ENCODE assay signal across 32 mouse cellular contexts in genomic region chr6:29500177-29500576, GRCm38 (mm10). TPM values are rescaled to one million over a fixed set of nuclear protein-coding genes. Genes with fewer than 3 reads are reported as not detected.
"Had no signal": no experiment of that assay in that cellular context is flagged by ENCODE, and none has a peak within 500 bp of the region (broad histone marks: within the 10 kb centered on the region; RNA-seq: fewer than 3 reads in every experiment).

No protein-coding gene starts in this region.

- H3K4me1 ChIP-seq: heart, embryonic 15.5 days; hindbrain, embryonic 15.5 days; limb, embryonic 12.5 days had no signal

- DNase-seq: gastrocnemius, postnatal 14 days; gastrocnemius, postnatal 36 days; heart, adult 11 months; heart, adult 2 months; heart, postnatal 14 days; heart, postnatal 36 days; kidney, adult 11 months; kidney, adult 2 months; kidney, postnatal 10 days; kidney, postnatal 25 days; kidney, postnatal 4 days had no signal

- H3K36me3 ChIP-seq: heart, embryonic 15.5 days; hindbrain, embryonic 15.5 days had no signal

- H3K4me2 ChIP-seq: heart, embryonic 11.5 days; heart, embryonic 13.5 days; heart, embryonic 15.5 days; hindbrain, embryonic 13.5 days; hindbrain, embryonic 15.5 days; limb, embryonic 12.5 days had no signal

- H3K4me3 ChIP-seq: heart, adult 2 months; heart, embryonic 13.5 days; heart, embryonic 15.5 days; hindbrain, embryonic 13.5 days; hindbrain, embryonic 15.5 days; layer of hippocampus, adult 2 months; left cerebral cortex, adult 2 months; limb, embryonic 10.5 days; limb, embryonic 12.5 days had no signal

- ATAC-seq: hindbrain, postnatal 0 days; intestine, embryonic 16.5 days had no signal

- H3K9ac ChIP-seq: heart, embryonic 13.5 days; heart, embryonic 15.5 days; hindbrain, embryonic 13.5 days; hindbrain, embryonic 15.5 days; limb, embryonic 12.5 days had no signal

- H3K9me3 ChIP-seq: heart, embryonic 13.5 days; heart, embryonic 15.5 days; hindbrain, embryonic 13.5 days; hindbrain, embryonic 15.5 days; limb, embryonic 10.5 days; limb, embryonic 12.5 days had no signal

- H3K27ac ChIP-seq: heart, adult 2 months; heart, embryonic 13.5 days; heart, embryonic 15.5 days; hindbrain, embryonic 13.5 days; hindbrain, embryonic 15.5 days; hindbrain, postnatal 0 days; layer of hippocampus, adult 2 months; left cerebral cortex, adult 2 months; limb, embryonic 10.5 days; limb, embryonic 12.5 days had no signal

RNA-seq across cellular contexts. Expression of gene Kcp, which starts 7.6 kb away (rescaled TPM):
- total RNA-seq: hematopoietic stem cell, adult 5-6 weeks had no signal

RNA-seq across cellular contexts. Expression of gene Atp6v1fnb, which starts 28.9 kb away (rescaled TPM):
- total RNA-seq: gastrocnemius, adult 8-10 months; gastrocnemius, postnatal 14 days; gastrocnemius, postnatal 36 days; heart, adult 2 months; heart, postnatal 14 days; heart, postnatal 36 days; hindbrain, postnatal 0 days; layer of hippocampus, postnatal 10 days; liver, adult 2 months had no signal
- polyA plus RNA-seq: frontal cortex, adult 2 months; gonadal fat pad, adult 2 months; heart, adult 2 months; heart, embryonic 11.5 days; heart, embryonic 13.5 days; heart, embryonic 15.5 days; heart, postnatal 0 days; hindbrain, embryonic 11.5 days; hindbrain, postnatal 0 days; intestine, embryonic 16.5 days; kidney, embryonic 14.5 days; limb, embryonic 14.5 days; liver, adult 2 months had no signal
